In the genomic region with DNA sequence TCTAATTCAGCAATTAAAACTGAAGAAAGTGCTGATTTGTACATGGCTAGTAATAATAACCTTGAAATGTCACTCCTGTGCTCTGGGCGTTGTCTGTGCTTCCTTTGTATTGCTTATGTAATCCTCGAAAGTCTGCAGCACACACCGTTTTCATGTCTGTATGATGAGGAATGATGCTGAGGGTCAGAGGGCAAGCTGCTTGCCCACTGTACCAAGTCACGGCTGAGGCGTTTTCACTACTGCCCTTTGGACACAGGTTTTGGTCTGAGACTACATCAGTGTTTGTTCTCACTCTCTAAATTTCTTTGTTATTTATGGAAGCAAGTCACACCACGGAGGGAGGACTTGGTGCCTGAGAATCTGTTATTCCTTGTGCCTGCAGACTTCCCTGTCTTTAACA, we compare ENCODE assay signal across 23 mouse cellular contexts. TPM values are rescaled to one million over a fixed set of nuclear protein-coding genes. Genes with fewer than 3 reads are reported as not detected.
DNase-seq lines count a peak whose midpoint lies in the region; ATAC-seq and TF ChIP-seq lines count a peak whose summit lies in the region.
"Had no signal": no experiment of that assay in that cellular context is flagged by ENCODE, and none has a peak within 500 bp of the region (broad histone marks: within the 10 kb centered on the region; RNA-seq: fewer than 3 reads in every experiment).

No protein-coding gene starts in this region.

- no peaks in the 10 kb centered on the region for H3K27me3 ChIP-seq in kidney, adult 2 months (replicated peaks; ENCODE audit: control insufficient read depth, insufficient read depth, low read length)
- H3K27me3 ChIP-seq in kidney, embryonic 15.5 days: no peaks in the 10 kb centered on the region
- H3K27me3 ChIP-seq in midbrain, embryonic 16.5 days (ENCODE audit: control insufficient read depth, insufficient read depth, low read depth, low read length): no peaks in the 10 kb centered on the region
- H3K27me3 ChIP-seq: CH12.LX; forebrain, embryonic 15.5 days; hindbrain, embryonic 15.5 days; Patski had no signal

- H3K4me3 ChIP-seq in kidney, adult 2 months (ENCODE audit: insufficient read depth, low read depth, low read length): no peak overlapping the region
- no peak overlapping the region for H3K4me3 ChIP-seq in kidney, embryonic 15.5 days (replicated peaks)
- no peak overlapping the region for H3K4me3 ChIP-seq in midbrain, embryonic 16.5 days (ENCODE audit: low read depth, low read length)
- H3K4me3 ChIP-seq: embryonic facial prominence, embryonic 10.5 days; forebrain, embryonic 10.5 days; forebrain, embryonic 15.5 days; gastrocnemius, adult 2 months; heart, embryonic 13.5 days; hindbrain, embryonic 15.5 days had no signal

- 32% methylated on average over 6 of the region's 6 CpGs for WGBS in kidney, adult 2 months
- 27% methylated on average over 6 of the region's 6 CpGs for WGBS in kidney, embryonic 15.5 days
- 83% methylated on average over 6 of the region's 6 CpGs for WGBS in midbrain, embryonic 16.5 days

- no peak overlapping the region for H3K4me2 ChIP-seq in kidney, embryonic 15.5 days
- H3K4me2 ChIP-seq in midbrain, embryonic 16.5 days (ENCODE audit: low read length): no peak overlapping the region
- H3K4me2 ChIP-seq: forebrain, embryonic 15.5 days; heart, embryonic 13.5 days; hindbrain, embryonic 15.5 days had no signal

- no peak for TF ChIP-seq POLR2A in kidney, adult 2 months (IDR thresholded peaks at IDR 0.05; ENCODE audit: low read depth, low read length)

- peak; percentile 64; the same call in 1 of the 2 replicates for ATAC-seq in kidney, embryonic 15.5 days (replicated peaks; ENCODE audit: low FRiP score)
- ATAC-seq in midbrain, embryonic 16.5 days: no peak
- no peak for ATAC-seq in erythroid progenitor cell, adult 5-6 weeks (replicated peaks; ENCODE audit: low FRiP score, poor library complexity, severe bottlenecking)
- ATAC-seq: forebrain, embryonic 15.5 days; Patski had no signal

- no peaks in the 10 kb centered on the region for H3K9me3 ChIP-seq in kidney, embryonic 15.5 days (replicated peaks)
- no peaks in the 10 kb centered on the region for H3K9me3 ChIP-seq in midbrain, embryonic 16.5 days (replicated peaks; ENCODE audit: control insufficient read depth, low read length, poor library complexity, severe bottlenecking)
- H3K9me3 ChIP-seq: embryonic facial prominence, embryonic 10.5 days; forebrain, embryonic 10.5 days; forebrain, embryonic 15.5 days; heart, embryonic 13.5 days; hindbrain, embryonic 15.5 days had no signal

- H3K27ac ChIP-seq in kidney, adult 2 months (ENCODE audit: insufficient read depth, low read depth, low read length): no peak overlapping the region; the same call in 1 of the 2 replicates
- peak overlapping the region; percentile 22; the same call in 1 of the 2 replicates for H3K27ac ChIP-seq in kidney, embryonic 15.5 days
- no peak overlapping the region for H3K27ac ChIP-seq in midbrain, embryonic 16.5 days (ENCODE audit: low read length)
- H3K27ac ChIP-seq: embryonic facial prominence, embryonic 10.5 days; forebrain, embryonic 10.5 days; forebrain, embryonic 15.5 days; gastrocnemius, adult 2 months; heart, embryonic 13.5 days; hindbrain, embryonic 15.5 days had no signal

- peaks cover 4% of the 10 kb centered on the region for H3K36me3 ChIP-seq in kidney, adult 2 months (ENCODE audit: control insufficient read depth, insufficient read depth, low read length)
- peaks cover 47% of the 10 kb centered on the region for H3K36me3 ChIP-seq in kidney, embryonic 15.5 days
- no peaks in the 10 kb centered on the region for H3K36me3 ChIP-seq in midbrain, embryonic 16.5 days (ENCODE audit: control insufficient read depth, insufficient read depth, low read length)
- H3K36me3 ChIP-seq: forebrain, embryonic 15.5 days; hindbrain, embryonic 15.5 days had no signal

- H3K4me1 ChIP-seq in kidney, adult 2 months (ENCODE audit: control insufficient read depth, insufficient read depth, low read length): no peaks in the 10 kb centered on the region; the same call in 1 of the 2 replicates
- no peaks in the 10 kb centered on the region for H3K4me1 ChIP-seq in kidney, embryonic 15.5 days
- no peaks in the 10 kb centered on the region for H3K4me1 ChIP-seq in midbrain, embryonic 16.5 days (ENCODE audit: control insufficient read depth, insufficient read depth, low read length)
- H3K4me1 ChIP-seq: embryonic facial prominence, embryonic 10.5 days; forebrain, embryonic 10.5 days; hindbrain, embryonic 15.5 days had no signal

- no peak for TF ChIP-seq CTCF in kidney, adult 2 months (conservative IDR thresholded peaks at IDR 0.05; ENCODE audit: insufficient read depth, insufficient read length, low read depth, low read length)

- no peak overlapping the region for H3K9ac ChIP-seq in kidney, embryonic 15.5 days
- no peak overlapping the region for H3K9ac ChIP-seq in midbrain, embryonic 16.5 days (ENCODE audit: low read depth, low read length)
- H3K9ac ChIP-seq: forebrain, embryonic 15.5 days; heart, embryonic 13.5 days; hindbrain, embryonic 15.5 days had no signal

- peak; percentile 55 for DNase-seq in kidney, adult 11 months
- peak; percentile 86 for DNase-seq in kidney, adult 2 months
- DNase-seq in kidney, postnatal 14 days: peak; percentile 51
- DNase-seq in cerebellum, postnatal 25 days: no peak
- DNase-seq: adrenal gland, adult 8-10 months; adrenal gland, postnatal 36 days; cerebellum, adult 2 months; cerebellum, postnatal 10 days; gastrocnemius, adult 2 months; gastrocnemius, postnatal 25 days; heart, postnatal 36 days had no signal

RNA-seq across cellular contexts. Expression of gene Itgav, which starts 41.9 kb away (rescaled TPM):
- 75.4 and 75.9 TPM in 2 replicates for polyA plus RNA-seq in kidney, adult 2 months (2012; rRNA removed)
- polyA plus RNA-seq in kidney, embryonic 15.5 days (2015; fragmentation: Nextera tagmentation; extraction: Ambion mirVana): 101 and 105 TPM in 2 replicates
- 19.9 and 20.5 TPM in 2 replicates for polyA plus RNA-seq in midbrain, embryonic 16.5 days (2015; fragmentation: Nextera tagmentation; extraction: Ambion mirVana)
- 2.9 and 9.0 TPM in 2 replicates for total RNA-seq in erythroid progenitor cell, adult 5-6 weeks (2015; ENCODE audit: low replicate concordance)
- 5.3 and 23.5 TPM in 2 replicates for total RNA-seq in erythroid progenitor cell, adult 5-6 weeks (2017; ENCODE audit: low replicate concordance)

RNA-seq across cellular contexts. Expression of gene Fam171b, which starts 46.4 kb away (rescaled TPM):
- 0.11 and 0.17 TPM in 2 replicates for polyA plus RNA-seq in kidney, adult 2 months (2012; rRNA removed)
- 5.4 and 6.4 TPM in 2 replicates for polyA plus RNA-seq in kidney, embryonic 15.5 days (2015; fragmentation: Nextera tagmentation; extraction: Ambion mirVana)
- polyA plus RNA-seq in midbrain, embryonic 16.5 days (2015; fragmentation: Nextera tagmentation; extraction: Ambion mirVana): 87.2 and 94.6 TPM in 2 replicates
- not detected in 2 replicates for total RNA-seq in erythroid progenitor cell, adult 5-6 weeks (2015; ENCODE audit: low replicate concordance)
- not detected in 2 replicates for total RNA-seq in erythroid progenitor cell, adult 5-6 weeks (2017; ENCODE audit: low replicate concordance)
- total RNA-seq: common myeloid progenitor, adult 5-6 weeks; granulocyte monocyte progenitor cell, adult 5-6 weeks had no signal

Comparison
In these comparisons a context has a peak if more than half of its experiments do, and no peak if none do; other contexts are left out.
1. DNase-seq: peak in kidney, adult 11 months (single experiment), kidney, adult 2 months (single experiment) and kidney, postnatal 14 days (single experiment); none in cerebellum, postnatal 25 days (0 of 2).
2. RNA of gene Fam171b, which starts 46.4 kb away (polyA plus RNA-seq): 87.2 to 94.6 TPM in midbrain, embryonic 16.5 days; 5.4 to 6.4 TPM in kidney, embryonic 15.5 days and 0.11 to 0.17 TPM in kidney, adult 2 months; every median in the first group is over 10 times any median in the second.